Mouse (Mus musculus) heart, postnatal 0 days (tissue): ENCODE data around the gene Sycn. TPM values are rescaled to one million over a fixed set of nuclear protein-coding genes. Genes with fewer than 3 reads are reported as not detected.
A peak's percentile ranks its signal among the peaks of the same experiment; 100 is the strongest.

Source experiments
- ATAC-seq: fragments of 200-750 bp; cut with Nextera tagmentation; 2 replicates; pipeline ENCODE4 v1.8.0; 2017; ENCODE audit warnings: low read depth, moderate number of reproducible peaks, moderate library complexity; ENCODE audit not compliant: insufficient read depth
- DNase-seq: peaks from one replicate; pipeline ENCODE4 v3.0.0-alpha.2; 2016; ENCODE audit warnings: low spot score
- H3K27ac ChIP-seq: fragments of 300-500 bp; sonication (generic); 2 replicates; pipeline ENCODE4 v1.5.1; 2014; ENCODE audit warnings: low read depth, mild to moderate bottlenecking
- H3K27me3 ChIP-seq: fragments of 300-500 bp; sonication (generic); 2 replicates; pipeline ENCODE4 v1.6.1; 2014; ENCODE audit warnings: low read length, mixed read lengths; ENCODE audit not compliant: control insufficient read depth, insufficient read depth
- H3K36me3 ChIP-seq: fragments of 300-500 bp; sonication (generic); replicated peaks from 2 replicates; pipeline ENCODE4 v1.6.1; 2014; ENCODE audit warnings: low read length, mixed read lengths; ENCODE audit not compliant: control insufficient read depth, insufficient read depth
- H3K4me1 ChIP-seq: fragments of 300-500 bp; sonication (generic); 2 replicates; pipeline ENCODE4 v1.6.1; 2014; ENCODE audit warnings: antibody characterized with exemption; ENCODE audit not compliant: control insufficient read depth, insufficient read depth
- H3K4me2 ChIP-seq: fragments of 300-500 bp; sonication (generic); 2 replicates; pipeline ENCODE4 v1.6.1; 2014; ENCODE audit warnings: low read depth, mild to moderate bottlenecking, low read length, moderate library complexity
- H3K4me3 ChIP-seq: fragments of 300-500 bp; sonication (generic); 2 replicates; pipeline ENCODE4 v1.5.1; 2014; ENCODE audit warnings: low read depth, low read length
- H3K9ac ChIP-seq: fragments of 300-500 bp; sonication (generic); replicated peaks from 2 replicates; pipeline ENCODE4 v1.6.1; 2014; ENCODE audit warnings: low read depth, low read length, mixed read lengths
- H3K9me3 ChIP-seq: fragments of 300-500 bp; sonication (generic); replicated peaks from 2 replicates; pipeline ENCODE4 v1.6.1; 2016; ENCODE audit warnings: low read length; ENCODE audit not compliant: control insufficient read depth
- CTCF ChIP-seq: IDR thresholded peaks from 2 replicates; pipeline ENCODE4 v1.5.1; 2016; ENCODE audit warnings: antibody characterized with exemption, control low read depth, low read depth
- EP300 ChIP-seq: IDR thresholded peaks from 2 replicates; pipeline ENCODE4 v1.6.1; 2016; ENCODE audit warnings: antibody characterized with exemption, low read depth
- WGBS: fragments of 180-500 bp; shearing (Covaris S2); extraction: QIAGEN DNeasy Blood & Tissue Kit; methylation state at CpG from one replicate; pipeline ENCODE4 v1.1.7; 2014; 5-methylcytosine and 5-hydroxymethylcytosine counted together
- polyA plus RNA-seq: library from polyadenylated mRNA; unstranded; fragments of >200 nt; fragmentation: Nextera tagmentation; extraction: Ambion mirVana; gene quantifications from 2 replicates; pipeline ENCODE4 v1.2.1, GENCODE M21; 2015
- total RNA-seq: library from RNA; depleted of rRNA; stranded (reverse); fragments of >200 nt; gene quantifications from 2 replicates; pipeline ENCODE4 v1.2.3, GENCODE M21; 2014; ENCODE audit warnings: low replicate concordance

The Sycn gene
- total and polyA plus RNA-seq, 2 experiments from 2014 or later = not detected

DNA sequence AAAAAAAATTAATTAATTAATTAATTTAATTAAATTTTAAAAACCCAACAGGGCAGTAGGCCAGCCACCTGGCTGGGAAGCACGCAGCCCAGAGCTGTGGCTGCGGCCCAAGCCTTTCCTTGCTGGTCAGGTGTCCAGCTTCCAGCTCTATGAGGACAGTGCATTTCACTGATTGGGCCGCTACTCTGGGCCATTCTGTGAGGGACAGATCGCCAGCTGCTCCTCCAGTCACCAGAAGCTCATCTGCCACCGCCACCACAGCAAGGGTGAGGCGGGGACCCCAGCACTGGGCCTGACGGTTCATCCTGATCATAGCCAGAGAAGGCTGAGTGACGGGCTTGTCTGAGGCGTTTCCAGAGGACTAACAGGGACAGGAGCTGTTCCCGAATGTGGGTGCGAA lies 21.3 kb downstream of the Sycn start:
- DNase-seq (no peak), ATAC-seq (no peak)
- Histone ChIP-seq H3K36me3 (peaks cover 61% of the 10 kb centered on the region), H3K27me3 (no peaks in the 10 kb centered on the region), H3K4me2 (no peak overlapping the region), H3K9me3 (no peaks in the 10 kb centered on the region), H3K4me3 (no peak overlapping the region), H3K9ac (no peak overlapping the region), H3K27ac (no peak overlapping the region), H3K4me1 (no peaks in the 10 kb centered on the region)
- WGBS = 90% methylated on average over 11 of the region's 11 CpGs
- TF ChIP-seq CTCF = no peak
- TF ChIP-seq EP300 = no peak

DNA sequence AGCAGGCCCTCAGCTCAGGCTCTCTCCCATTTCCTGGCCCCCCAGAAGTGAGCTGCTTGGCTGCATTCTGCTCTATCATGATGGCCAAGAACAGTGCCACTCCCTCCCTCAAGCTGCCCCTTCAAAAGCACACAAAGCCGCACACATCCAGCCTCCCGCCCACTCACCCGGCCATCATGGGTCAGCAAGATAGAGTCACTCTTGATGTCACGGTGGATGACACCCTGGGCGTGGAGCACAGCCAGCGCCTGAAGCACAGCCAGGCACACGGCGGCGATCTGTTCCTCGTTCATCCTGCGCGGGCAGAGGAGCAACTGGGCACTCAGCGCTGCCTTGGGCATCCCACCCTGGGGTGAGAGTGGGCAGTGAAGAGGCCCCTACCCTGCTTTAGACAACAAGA lies 21.7 kb downstream of the Sycn start:
- H3K9ac ChIP-seq = no peak overlapping the region
- ATAC-seq (no peak), DNase-seq (no peak)
- H3K27ac ChIP-seq = no peak overlapping the region
- no peak for TF ChIP-seq EP300
- no peak for TF ChIP-seq CTCF
- H3K36me3 ChIP-seq = peaks cover 65% of the 10 kb centered on the region
- H3K4me2 ChIP-seq = no peak overlapping the region
- H3K27me3 ChIP-seq = no peaks in the 10 kb centered on the region
- H3K9me3 ChIP-seq = no peaks in the 10 kb centered on the region
- 87% methylated on average over 13 of the region's 13 CpGs for WGBS
- H3K4me1 ChIP-seq = no peaks in the 10 kb centered on the region
- no peak overlapping the region for H3K4me3 ChIP-seq

- TF ChIP-seq EP300 (no peak), CTCF (no peak)
- DNase-seq (no peak), ATAC-seq (no peak)
- WGBS = 94% methylated on average over 13 of the region's 13 CpGs
- Histone ChIP-seq H3K4me3 (no peak overlapping the region), H3K4me1 (no peaks in the 10 kb centered on the region), H3K27me3 (no peaks in the 10 kb centered on the region), H3K4me2 (no peak overlapping the region), H3K27ac (no peak overlapping the region), H3K36me3 (peaks cover 71% of the 10 kb centered on the region), H3K9me3 (no peaks in the 10 kb centered on the region), H3K9ac (no peak overlapping the region)
These were observed 22.3 kb downstream of the Sycn start for GRCm38 (mm10) chr7:28562951-28563350.

DNA sequence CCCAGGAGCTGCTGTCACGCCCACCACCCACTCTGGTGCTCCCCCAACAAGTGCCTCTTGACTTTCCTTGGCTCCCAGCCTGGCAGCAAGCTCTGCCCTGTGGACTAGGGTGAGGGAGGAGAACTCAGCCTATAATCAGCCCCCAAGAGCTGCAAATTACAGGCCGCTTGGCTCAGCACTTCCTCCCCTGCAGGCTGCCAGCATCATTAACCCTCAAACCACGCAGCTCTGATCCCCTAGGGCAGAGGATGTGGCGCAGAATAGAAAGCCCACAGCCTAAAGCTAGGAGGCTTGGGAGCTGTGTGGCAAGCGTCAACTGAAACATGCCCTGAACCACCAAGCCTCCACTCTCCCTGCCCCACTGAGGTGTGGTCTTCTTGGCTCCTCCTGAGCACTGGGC lies 24.7 kb downstream of the Sycn start:
- Histone ChIP-seq H3K27me3 (no peaks in the 10 kb centered on the region), H3K4me3 (no peak overlapping the region), H3K27ac (no peak overlapping the region), H3K4me2 (no peak overlapping the region), H3K9ac (no peak overlapping the region), H3K36me3 (peaks cover 58% of the 10 kb centered on the region), H3K9me3 (no peaks in the 10 kb centered on the region), H3K4me1 (peaks cover 5% of the 10 kb centered on the region)
- no peak for DNase-seq
- ATAC-seq = no peak
- WGBS = 73% methylated on average over 5 of the region's 5 CpGs
- TF ChIP-seq CTCF (no peak), EP300 (no peak)

DNA sequence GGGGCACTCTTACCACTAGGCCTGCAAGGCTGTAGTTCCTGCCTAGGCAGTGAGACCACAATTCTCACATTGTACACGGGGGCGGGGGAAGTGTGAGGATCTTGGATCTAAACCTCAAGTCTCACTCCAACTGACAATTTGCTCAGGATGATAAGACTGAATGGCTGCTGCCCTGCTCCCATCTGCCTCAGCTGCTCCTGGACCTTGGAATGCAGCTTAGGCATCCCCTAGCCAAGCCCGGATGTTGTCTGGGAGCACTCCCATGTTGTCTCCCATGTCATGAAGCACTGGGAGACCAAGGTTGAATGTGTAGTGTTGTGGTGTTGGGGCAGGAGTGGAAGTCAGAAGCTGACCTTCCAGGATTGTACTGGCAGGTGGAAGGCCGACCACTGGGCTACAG lies 26.9 kb downstream of the Sycn start:
- Histone ChIP-seq H3K4me3 (no peak overlapping the region), H3K9me3 (no peaks in the 10 kb centered on the region), H3K27ac (no peak overlapping the region), H3K36me3 (peaks cover 53% of the 10 kb centered on the region), H3K4me1 (peaks cover 20% of the 10 kb centered on the region), H3K4me2 (no peak overlapping the region), H3K27me3 (no peaks in the 10 kb centered on the region), H3K9ac (no peak overlapping the region)
- DNase-seq = no peak
- ATAC-seq = no peak
- TF ChIP-seq CTCF (no peak), EP300 (no peak)
- WGBS = 81% methylated on average over 4 of the region's 4 CpGs

DNA sequence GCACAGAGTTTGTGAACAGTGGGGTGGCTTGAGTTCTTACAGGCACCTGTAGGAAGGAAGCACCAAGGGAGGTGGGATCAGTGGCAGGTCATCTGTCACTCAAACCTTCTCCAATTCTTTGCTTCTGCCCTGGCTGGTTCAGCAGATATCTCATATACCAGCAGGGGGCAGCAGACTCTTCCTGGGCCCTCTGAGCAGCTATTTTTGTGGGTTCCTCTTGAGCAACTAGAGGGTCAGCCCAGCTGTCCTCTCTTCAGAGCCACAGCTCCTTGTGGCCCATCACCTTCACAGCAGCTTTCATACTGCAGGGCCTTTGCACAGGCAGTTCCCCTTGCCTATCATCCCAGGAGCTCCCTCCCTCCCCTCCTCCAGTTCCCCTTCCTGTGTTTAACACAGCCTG lies 27.6 kb downstream of the Sycn start:
- ATAC-seq (0 out of 2 replicates have a peak, but pooled peaks have one; percentile 11), DNase-seq (peak; percentile 69)
- no peak overlapping the region for H3K27ac ChIP-seq
- TF ChIP-seq CTCF (peak; percentile 72), EP300 (no peak)
- peaks cover 20% of the 10 kb centered on the region for H3K4me1 ChIP-seq
- no peak overlapping the region for H3K4me2 ChIP-seq
- no peak overlapping the region for H3K4me3 ChIP-seq
- peaks cover 46% of the 10 kb centered on the region for H3K36me3 ChIP-seq
- H3K9me3 ChIP-seq = no peaks in the 10 kb centered on the region
- no peaks in the 10 kb centered on the region for H3K27me3 ChIP-seq
- H3K9ac ChIP-seq = no peak overlapping the region
